Mouse (Mus musculus) cerebellum, adult 2 months (tissue): ENCODE data around the gene 4921511M17Rik. TPM values are rescaled to one million over a fixed set of nuclear protein-coding genes. Genes with fewer than 3 reads are reported as not detected.
"Not testable (repeated sequence)": the region's sequence is repeated elsewhere in the genome, so short reads cannot be mapped to it uniquely, and the experiment has no call there.

Experiments used
- DNase-seq, 2 experiments: peaks; one replicate each; pipeline ENCODE4 v3.0.0; 2021
- H3K27ac ChIP-seq: fragments of 200-500 bp; 2 replicates; pipeline ENCODE4 v1.5.1; 2012; ENCODE audit warnings: low read length, control low read depth, inconsistent platforms; ENCODE audit not compliant: insufficient read depth
- H3K27me3 ChIP-seq: fragments of 200-500 bp; 2 replicates; pipeline ENCODE4 v1.6.1; 2012; ENCODE audit warnings: inconsistent platforms, mild to moderate bottlenecking, low read length, moderate library complexity; ENCODE audit not compliant: control insufficient read depth, insufficient read depth
- H3K4me1 ChIP-seq: fragments of 200-500 bp; 2 replicates; pipeline ENCODE4 v1.6.1; 2011; ENCODE audit warnings: low read length; ENCODE audit not compliant: control insufficient read depth, insufficient read depth
- H3K4me3 ChIP-seq: fragments of 200-500 bp; replicated peaks from 2 replicates; pipeline ENCODE3; 2011; ENCODE audit warnings: mild to moderate bottlenecking, low read depth, low read length, control low read depth; ENCODE audit not compliant: insufficient read depth
- CTCF ChIP-seq: fragments of 200-500 bp; IDR thresholded peaks from 2 replicates; pipeline ENCODE4 v1.5.1; 2011; ENCODE audit warnings: low read depth, mild to moderate bottlenecking, control low read depth, low read length, moderate library complexity, borderline replicate concordance; ENCODE audit not compliant: insufficient read depth
- POLR2A ChIP-seq: fragments of 200-500 bp; IDR thresholded peaks from 2 replicates; pipeline ENCODE4 v1.6.1; 2011; ENCODE audit warnings: low read length, control low read depth, borderline replicate concordance; ENCODE audit not compliant: insufficient read depth
- WGBS: fragments of 180-500 bp; shearing (Covaris S2); methylation state at CpG from one replicate; pipeline ENCODE4 v1.1.7; 2018; 5-methylcytosine and 5-hydroxymethylcytosine counted together
- polyA plus RNA-seq: library from polyadenylated mRNA; depleted of rRNA; stranded (reverse); fragments of >200 nt; gene quantifications from 2 replicates; pipeline ENCODE4 v1.2.3, GENCODE M21; 2012; rRNA removed

The 4921511M17Rik gene
- polyA plus RNA-seq: not detected in 2 replicates

DNA sequence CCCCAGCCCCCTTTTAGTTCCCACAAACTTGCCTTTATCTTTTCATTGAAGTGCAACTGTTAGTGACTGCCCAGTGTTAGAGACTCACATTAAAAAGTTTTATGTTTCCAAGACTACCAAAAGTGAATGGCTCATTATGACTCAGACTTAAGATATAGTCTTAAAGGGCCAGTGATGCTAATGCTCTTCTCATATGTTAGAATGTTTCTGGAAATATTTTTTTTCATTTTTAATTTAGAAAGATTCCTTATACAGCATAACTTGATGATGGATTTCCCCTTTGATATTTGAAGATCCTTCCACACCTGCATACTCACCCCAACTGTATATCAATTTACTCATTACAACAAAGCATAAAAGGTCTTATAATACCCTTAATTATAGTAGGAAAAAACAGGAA is at the start of gene 4921511M17Rik:
Gene 4921511M17Rik (minus strand): TSS at position 101 of the 400 bp plus-strand sequence.
- H3K27me3 ChIP-seq, H3K27ac ChIP-seq, H3K4me3 ChIP-seq, DNase-seq, H3K4me1 ChIP-seq: not testable (repeated sequence)

DNA sequence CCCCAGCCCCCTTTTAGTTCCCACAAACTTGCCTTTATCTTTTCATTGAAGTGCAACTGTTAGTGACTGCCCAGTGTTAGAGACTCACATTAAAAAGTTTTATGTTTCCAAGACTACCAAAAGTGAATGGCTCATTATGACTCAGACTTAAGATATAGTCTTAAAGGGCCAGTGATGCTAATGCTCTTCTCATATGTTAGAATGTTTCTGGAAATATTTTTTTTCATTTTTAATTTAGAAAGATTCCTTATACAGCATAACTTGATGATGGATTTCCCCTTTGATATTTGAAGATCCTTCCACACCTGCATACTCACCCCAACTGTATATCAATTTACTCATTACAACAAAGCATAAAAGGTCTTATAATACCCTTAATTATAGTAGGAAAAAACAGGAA is 21.3 kb upstream of the 4921511M17Rik start, which contains the start of gene Gm10057:
Gene Gm10057 (minus strand): TSS at position 101 of the 400 bp plus-strand sequence.
- not testable (repeated sequence) for H3K27me3 ChIP-seq, DNase-seq, H3K27ac ChIP-seq, H3K4me3 ChIP-seq, H3K4me1 ChIP-seq

GRCm38 (mm10) chrX:154012540-154012939 is 21.1 kb downstream of the 4921511M17Rik start, which contains the start of gene Samt1:
TSS of gene Samt1 (minus strand) at chrX:154012640.
- H3K4me3 ChIP-seq, H3K27ac ChIP-seq, DNase-seq, H3K4me1 ChIP-seq, H3K27me3 ChIP-seq: not testable (repeated sequence)

GRCm38 (mm10) chrX:153976914-153977313 is 56.7 kb downstream of the 4921511M17Rik start:
- not testable (repeated sequence) for DNase-seq, H3K27ac ChIP-seq, H3K4me3 ChIP-seq, H3K27me3 ChIP-seq, H3K4me1 ChIP-seq
- WGBS: no CpG with 5 or more reads among the region's 2 CpGs

- H3K4me3 ChIP-seq, H3K27ac ChIP-seq, H3K4me1 ChIP-seq, DNase-seq, H3K27me3 ChIP-seq: not testable (repeated sequence)
- 3% methylated on average over 4 of the region's 4 CpGs for WGBS
Measured at GRCm38 (mm10) chrX:153976467-153976866, 57.2 kb downstream of the 4921511M17Rik start.

GRCm38 (mm10) chrX:153974450-153974849 is 59.2 kb downstream of the 4921511M17Rik start:
- DNase-seq: no peak
- TF ChIP-seq CTCF: no peak
- no peak for TF ChIP-seq POLR2A
- no peaks in the 10 kb centered on the region for H3K4me1 ChIP-seq
- WGBS: 4% methylated on average over 2 of the region's 2 CpGs
- no peaks in the 10 kb centered on the region for H3K27me3 ChIP-seq
- H3K4me3 ChIP-seq: no peak overlapping the region
- no peak overlapping the region for H3K27ac ChIP-seq

Other genes starting within 250 kb of the 4921511M17Rik start
- gene Spin2c, start 201.6 kb downstream of the 4921511M17Rik start, polyA plus RNA-seq: 7.3 and 7.8 TPM in 2 replicates
- gene Samt1, start 21.2 kb downstream of the 4921511M17Rik start, polyA plus RNA-seq: not detected in 2 replicates
- not detected in 2 replicates for gene Gm10057, start 21.2 kb upstream of the 4921511M17Rik start, polyA plus RNA-seq
- gene Gm15140, start 86.9 kb upstream of the 4921511M17Rik start, polyA plus RNA-seq: not detected in 2 replicates